Mouse (Mus musculus): ENCODE measurements around the gene Plcb4.
A peak's percentile ranks its signal among the peaks of the same experiment; 100 is the strongest.
"Not testable (repeated sequence)": the region's sequence is repeated elsewhere in the genome, so short reads cannot be mapped to it uniquely, and the experiment has no call there.

Gene Plcb4

GRCm38 (mm10) chr2:135717232-135718134 lies 58.7 kb downstream of the Plcb4 start:
- peak; percentile 15 for DNase-seq (ENCODE audit: low spot score)

- DNase-seq (ENCODE audit: low spot score), result no peak
These were observed 63.3 kb downstream of the Plcb4 start for GRCm38 (mm10) chr2:135722109-135722508.

DNA sequence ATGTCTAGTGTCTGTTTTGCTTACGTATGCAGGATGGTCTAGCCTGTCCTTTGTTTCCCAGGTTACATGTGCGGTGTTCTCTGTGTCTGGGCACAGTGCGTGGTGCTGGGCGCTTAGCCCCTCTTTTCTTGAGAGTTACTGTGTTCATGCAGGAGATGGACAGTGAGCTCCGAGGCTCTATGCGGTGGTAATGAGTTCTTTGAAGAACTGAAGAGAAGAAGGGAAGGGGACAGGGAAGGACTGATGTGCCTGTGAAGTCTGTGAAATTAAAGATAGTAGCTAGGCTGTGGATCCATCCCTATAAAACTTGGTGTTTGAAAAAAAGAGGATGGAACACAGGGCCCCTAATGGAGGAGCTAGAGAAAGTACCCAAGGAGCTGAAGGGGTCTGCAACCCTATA lies 64.6 kb downstream of the Plcb4 start:
- DNase-seq (ENCODE audit: low spot score), result no peak

DNA sequence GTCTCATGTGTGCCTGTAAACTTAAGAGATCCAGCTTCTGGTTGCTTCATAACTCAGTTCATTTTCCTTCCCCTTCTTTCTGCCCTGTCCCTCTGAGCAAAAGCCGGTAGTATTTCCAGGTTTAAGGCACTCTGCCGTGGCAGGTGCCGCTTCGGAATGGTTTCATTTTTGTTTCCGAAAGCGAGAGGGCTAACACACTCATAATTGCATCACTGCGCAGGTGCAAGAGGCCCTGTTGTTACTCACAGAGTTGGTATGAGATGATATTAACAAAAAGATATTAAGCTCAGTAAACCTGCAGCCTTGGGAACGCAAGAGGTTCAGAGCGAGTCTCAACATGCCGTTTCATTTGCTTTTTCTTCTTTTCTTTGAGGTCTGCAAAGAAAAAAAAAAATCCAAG lies 65.7 kb downstream of the Plcb4 start:
- DNase-seq (ENCODE audit: low spot score), result no peak

- no peak for DNase-seq (ENCODE audit: low spot score)
These were observed 66.6 kb downstream of the Plcb4 start for GRCm38 (mm10) chr2:135725362-135725761.

DNA sequence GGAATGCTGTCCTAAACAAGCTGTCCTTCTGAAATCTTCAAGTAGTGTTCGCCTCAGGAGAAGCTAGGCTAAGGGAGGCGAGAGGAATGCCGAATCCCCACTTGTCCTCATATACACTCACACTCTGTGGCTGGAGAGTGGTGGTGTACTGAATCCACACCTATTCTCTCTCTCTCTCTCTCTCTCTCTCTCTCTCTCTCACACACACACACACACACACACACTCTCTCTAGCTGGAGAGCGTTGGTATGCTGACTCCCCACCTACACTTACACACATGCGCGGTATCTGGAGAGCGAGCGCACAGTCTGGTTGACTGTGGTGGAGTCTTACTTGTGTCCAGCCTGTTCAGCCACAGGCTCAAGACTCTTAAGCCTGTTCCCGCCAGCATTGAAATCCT lies 68.3 kb downstream of the Plcb4 start:
- DNase-seq (ENCODE audit: low spot score), result no peak

DNA sequence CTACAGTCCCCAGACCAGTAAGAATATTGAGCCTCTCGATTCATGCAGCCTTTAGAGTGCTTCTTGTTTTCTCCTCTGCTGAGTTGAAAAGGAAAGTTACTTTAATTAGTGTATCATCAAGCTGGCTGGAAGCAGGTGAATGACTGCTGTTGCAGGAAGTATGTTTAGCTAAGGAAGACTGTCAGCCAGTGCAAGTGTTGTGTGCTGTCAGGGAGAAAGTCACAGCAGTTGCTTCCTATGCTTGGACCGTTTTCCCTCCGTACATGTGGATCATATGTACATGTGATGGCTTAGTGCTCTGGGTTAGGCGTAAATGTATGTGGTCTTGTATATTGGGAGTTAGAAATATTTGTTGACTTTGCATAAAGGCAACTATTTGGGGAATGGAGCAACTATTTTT lies 69.1 kb downstream of the Plcb4 start:
- DNase-seq (ENCODE audit: low spot score), result no peak

- DNase-seq (ENCODE audit: low spot score), result no peak
These were observed 72.8 kb downstream of the Plcb4 start for GRCm38 (mm10) chr2:135731591-135731990.

DNA sequence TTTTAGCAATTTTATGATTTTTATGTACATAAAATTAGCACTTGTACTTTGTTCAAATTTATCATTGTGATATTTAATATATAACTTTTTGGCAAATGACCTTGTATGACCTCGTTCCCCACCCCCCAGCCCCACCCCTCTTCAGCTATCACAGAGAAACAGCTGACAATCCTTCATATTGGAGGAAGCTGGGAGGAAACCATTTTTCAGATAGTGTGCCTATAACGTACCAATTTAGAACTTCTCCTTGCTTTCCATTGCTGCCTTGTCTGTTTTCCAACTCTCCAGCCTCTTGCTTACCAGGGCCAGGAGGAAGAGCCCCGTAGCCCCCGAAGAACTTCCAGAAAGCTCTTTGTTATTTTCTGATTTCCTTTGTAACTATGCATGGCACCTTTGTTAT lies 73.8 kb downstream of the Plcb4 start:
- DNase-seq (ENCODE audit: low spot score), result no peak

DNA sequence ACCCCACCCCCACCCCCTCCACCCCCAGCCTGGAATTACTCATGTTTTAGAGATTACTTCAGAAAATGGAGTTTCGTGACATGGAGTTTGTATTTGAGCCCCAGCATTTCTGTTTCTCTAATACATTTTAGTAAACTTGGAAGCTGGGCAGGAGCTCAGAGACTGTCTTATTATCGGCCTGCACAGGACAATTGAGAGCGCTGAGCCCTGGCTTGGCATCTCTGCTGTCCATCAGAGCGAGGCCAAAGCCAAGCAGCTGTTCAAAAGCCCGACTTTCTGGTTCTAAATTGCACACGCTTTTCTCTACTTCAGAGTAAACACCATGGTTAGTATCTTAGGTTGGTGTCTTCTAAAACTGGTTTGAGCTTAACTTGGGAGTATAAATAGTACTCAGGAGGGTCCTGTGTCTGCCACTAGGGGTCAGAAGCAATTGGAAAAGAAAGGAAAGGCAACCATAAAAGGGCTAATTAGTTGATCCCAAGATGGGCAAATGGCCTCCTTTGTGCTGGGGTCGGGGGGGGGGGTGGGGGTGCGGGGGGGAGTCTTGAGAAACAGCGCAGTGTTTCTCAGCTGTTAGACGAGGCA lies 75.2 kb downstream of the Plcb4 start:
- DNase-seq (ENCODE audit: low spot score), result no peak

DNA sequence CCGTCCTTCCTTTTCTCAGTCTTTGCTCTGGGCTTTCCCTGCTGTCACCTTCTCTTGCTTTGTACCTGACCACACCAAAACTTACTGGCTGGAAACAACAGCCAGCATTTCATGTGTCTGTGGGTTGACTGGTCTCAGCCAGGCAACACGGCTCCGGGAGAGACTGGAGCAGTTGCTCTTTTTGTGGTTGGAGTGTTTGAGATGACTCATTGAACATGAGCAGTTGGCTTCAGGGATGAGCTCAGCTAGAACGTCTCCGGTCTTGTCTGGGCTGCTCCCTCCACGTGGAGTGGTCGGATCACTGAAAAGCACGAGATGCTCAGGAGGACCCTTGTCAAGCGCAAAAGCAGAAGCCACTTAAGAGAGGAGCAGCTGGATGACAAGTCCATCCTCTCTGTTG lies 78.7 kb downstream of the Plcb4 start:
- no peak for DNase-seq (ENCODE audit: low spot score)

GRCm38 (mm10) chr2:135738022-135738780 lies 79.4 kb downstream of the Plcb4 start:
- DNase-seq (ENCODE audit: low spot score), result not testable (repeated sequence)

- no peak for DNase-seq (ENCODE audit: low spot score)
These were observed 80.1 kb downstream of the Plcb4 start for GRCm38 (mm10) chr2:135738950-135739349.

DNA sequence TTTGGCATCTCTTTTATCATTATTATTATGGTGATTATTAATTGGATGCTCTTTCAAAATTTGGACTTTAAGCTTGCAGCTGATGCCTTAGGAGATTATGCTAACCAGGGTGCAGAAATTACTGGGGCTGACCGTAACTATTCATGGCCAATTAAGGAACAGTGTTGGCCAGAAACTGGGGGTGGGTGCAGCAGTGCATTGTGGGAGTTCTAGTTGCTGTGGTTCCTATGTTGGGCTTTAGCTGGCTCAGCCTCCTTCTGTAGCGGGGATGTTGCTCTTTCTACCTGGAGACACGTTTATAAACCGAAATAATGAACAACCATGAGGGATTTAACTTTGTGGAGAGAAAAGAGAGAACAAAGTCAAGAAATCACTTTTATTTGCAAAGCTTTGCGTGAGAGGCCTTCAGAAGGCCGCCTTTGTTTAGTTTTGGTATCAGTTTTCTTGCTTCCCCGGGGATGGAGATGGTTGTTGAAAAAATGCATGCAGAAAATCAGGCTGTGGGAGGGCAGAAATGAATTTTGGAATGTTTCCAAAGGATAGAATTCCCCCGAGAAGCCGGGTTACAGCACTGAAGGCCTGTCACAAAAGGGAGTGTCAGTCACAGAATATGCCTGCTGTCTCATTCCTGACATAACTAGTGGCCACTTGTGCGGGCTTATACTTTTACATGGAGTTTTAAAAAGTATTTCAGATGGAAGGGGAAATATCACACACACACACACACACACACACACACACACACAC lies 84.3 kb downstream of the Plcb4 start:
- DNase-seq (ENCODE audit: low spot score), result no peak

- DNase-seq (ENCODE audit: low spot score), result no peak
These were observed 85.9 kb downstream of the Plcb4 start for GRCm38 (mm10) chr2:135744711-135745110.

DNA sequence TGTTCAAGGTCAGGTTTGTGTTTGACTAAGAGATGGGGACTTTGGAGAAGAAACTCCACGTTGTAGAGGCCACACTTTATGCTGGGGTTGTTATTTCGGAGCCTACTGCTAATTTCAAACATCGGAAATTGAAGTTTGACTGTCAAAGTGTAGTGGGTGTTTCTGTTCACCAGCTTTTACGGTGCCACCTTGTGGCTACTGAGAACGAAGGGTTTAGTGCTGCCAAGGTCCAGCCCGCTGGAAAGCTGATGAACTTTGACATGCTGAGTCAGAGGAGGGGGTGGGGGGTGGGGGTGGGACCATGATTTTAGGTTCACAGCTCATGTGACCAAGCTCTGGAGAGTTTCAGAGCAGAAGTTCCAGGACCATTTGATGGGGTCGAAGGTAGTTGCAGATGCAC lies 86.3 kb downstream of the Plcb4 start:
- no peak for DNase-seq (ENCODE audit: low spot score)

DNA sequence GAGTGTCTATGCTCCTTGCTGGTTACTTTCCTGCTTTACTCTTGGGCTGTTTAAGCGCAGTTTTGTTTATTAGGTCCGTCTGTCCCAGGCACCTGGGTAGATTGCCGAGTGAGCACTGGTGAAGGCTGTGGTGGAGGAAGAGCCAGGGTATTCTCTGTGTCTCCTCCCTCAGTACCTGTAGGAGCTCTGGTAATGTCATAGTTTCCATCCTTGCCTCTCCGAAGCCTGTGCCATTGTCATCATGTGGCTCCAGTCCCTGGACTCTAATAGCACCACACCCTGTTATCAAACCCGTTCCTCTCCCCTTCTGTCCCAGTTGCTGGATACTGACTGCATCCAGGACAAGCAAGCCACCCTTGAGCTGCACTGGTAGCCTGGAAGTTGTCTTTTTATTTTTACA lies 89.6 kb downstream of the Plcb4 start:
- no peak for DNase-seq (ENCODE audit: low spot score)

- peak; percentile 22 for DNase-seq (ENCODE audit: low spot score)
These were observed 90.8 kb downstream of the Plcb4 start for GRCm38 (mm10) chr2:135749606-135750005.

DNA sequence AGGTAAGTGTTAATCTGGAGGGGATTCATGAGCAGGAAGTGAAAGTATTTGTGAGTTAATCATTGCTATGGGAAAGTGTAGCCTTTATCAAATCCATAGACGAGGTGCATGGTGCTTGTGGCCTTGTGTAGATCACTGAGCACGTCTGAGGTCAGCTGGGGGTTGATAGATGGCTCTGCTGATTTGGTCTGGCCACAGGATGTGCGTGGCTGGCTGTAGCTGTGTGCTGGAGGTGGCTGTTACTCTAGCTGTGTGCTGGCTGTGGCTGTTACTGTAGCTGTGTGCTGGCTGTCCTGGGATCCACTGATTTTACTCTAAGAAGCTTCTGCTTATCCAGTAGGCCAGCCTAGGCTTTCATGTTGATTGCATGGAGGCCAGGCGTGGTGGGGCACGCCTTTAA lies 91.9 kb downstream of the Plcb4 start:
- DNase-seq (ENCODE audit: low spot score), result no peak

GRCm38 (mm10) chr2:135755792-135756191 lies 97.0 kb downstream of the Plcb4 start:
- no peak for DNase-seq (ENCODE audit: low spot score)

DNA sequence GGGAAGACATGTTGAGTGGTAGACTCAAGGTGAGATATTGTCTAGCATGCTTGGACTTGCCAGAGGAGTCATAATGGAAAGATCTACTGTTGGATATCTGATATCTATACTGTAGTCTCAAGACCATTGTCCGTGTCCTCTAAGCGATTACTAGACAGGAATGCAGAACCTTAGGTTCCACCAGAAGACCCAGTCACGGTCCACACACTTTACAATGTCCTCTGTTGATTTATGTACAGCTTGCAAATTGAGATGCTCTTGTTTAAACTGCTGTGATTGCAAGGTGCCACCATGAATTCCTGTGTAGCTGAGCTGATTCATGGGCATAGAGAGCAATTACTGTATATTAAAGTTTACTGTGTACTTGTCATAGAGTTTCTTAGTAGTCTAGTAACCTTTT lies 98.7 kb downstream of the Plcb4 start:
- DNase-seq (ENCODE audit: low spot score), result no peak

- DNase-seq (ENCODE audit: low spot score), result no peak
These were observed 100.8 kb downstream of the Plcb4 start for GRCm38 (mm10) chr2:135759499-135760095.
